ENCODE assay signal across 12 mouse cellular contexts in the genomic region with DNA sequence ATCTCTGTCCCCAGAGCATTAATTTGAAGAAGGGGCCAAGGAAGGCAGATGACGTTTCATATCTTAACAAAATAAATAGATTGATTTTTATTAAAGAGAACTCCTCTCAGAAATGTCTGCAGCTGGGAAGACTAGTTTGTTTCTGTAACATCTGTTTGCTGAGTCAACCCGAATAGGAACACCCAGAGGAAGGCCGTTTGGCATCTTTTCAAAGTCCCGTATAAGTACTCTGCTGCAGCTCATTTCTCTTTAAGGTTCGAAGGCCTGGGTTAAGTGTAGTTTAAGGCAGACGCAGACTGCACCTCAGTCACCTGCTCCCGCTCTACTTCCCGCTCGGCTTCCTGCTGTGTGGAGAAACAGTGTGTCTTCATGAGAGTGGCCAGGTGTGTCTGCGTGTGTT. TPM values are rescaled to one million over a fixed set of nuclear protein-coding genes. Genes with fewer than 3 reads are reported as not detected.
A peak's percentile ranks its signal among the peaks of the same experiment; 100 is the strongest.
DNase-seq lines count a peak whose midpoint lies in the region; ATAC-seq and TF ChIP-seq lines count a peak whose summit lies in the region.
"Had no signal": no experiment of that assay in that cellular context is flagged by ENCODE, and none has a peak within 500 bp of the region (broad histone marks: within the 10 kb centered on the region; RNA-seq: fewer than 3 reads in every experiment).

No protein-coding gene starts in this region.

- H3K27me3 ChIP-seq in lung, embryonic 14.5 days (ENCODE audit: insufficient read depth, low read length) = no peaks in the 10 kb centered on the region
- no peaks in the 10 kb centered on the region for H3K27me3 ChIP-seq in forebrain, embryonic 14.5 days (replicated peaks; ENCODE audit: control insufficient read depth, insufficient read depth, low read length)
- H3K27me3 ChIP-seq in midbrain, postnatal 0 days (ENCODE audit: insufficient read depth, low read length) = no peaks in the 10 kb centered on the region
- no peaks in the 10 kb centered on the region for H3K27me3 ChIP-seq in liver, postnatal 0 days (ENCODE audit: insufficient read depth, low read length)

- intact Hi-C loops in left cerebral cortex, adult 2 months (cut with DNase I) = loop anchor here (5.0 to 10.0 kb wide), 3 partner anchors 256 to 648 kb away; no protein-coding TSS in a partner anchor

- no peak for ATAC-seq in lung, embryonic 14.5 days (ENCODE audit: insufficient read depth)
- ATAC-seq in forebrain, embryonic 14.5 days = no peak
- no peak for ATAC-seq in midbrain, postnatal 0 days (ENCODE audit: low FRiP score)
- ATAC-seq in liver, postnatal 0 days = no peak
- ATAC-seq: CD4-positive, CD25-positive, alpha-beta regulatory T cell, adult 4 months had no signal

- no peak for TF ChIP-seq EP300 in liver, postnatal 0 days (IDR thresholded peaks at IDR 0.05; ENCODE audit: low read depth)

- no peak overlapping the region for H3K4me3 ChIP-seq in lung, embryonic 14.5 days (ENCODE audit: low read depth, low read length)
- H3K4me3 ChIP-seq in lung, adult 2 months (replicated peaks; ENCODE audit: extremely low read depth, low read depth, low read length) = no peak overlapping the region
- H3K4me3 ChIP-seq in forebrain, embryonic 14.5 days (ENCODE audit: low read depth, low read length) = no peak overlapping the region
- H3K4me3 ChIP-seq in midbrain, postnatal 0 days (ENCODE audit: low read depth, low read length) = no peak overlapping the region
- no peak overlapping the region for H3K4me3 ChIP-seq in left cerebral cortex, adult 2 months
- no peak overlapping the region for H3K4me3 ChIP-seq in liver, postnatal 0 days (ENCODE audit: low read depth, low read length)

- peaks cover 19% of the 10 kb centered on the region; the same call in 1 of the 2 replicates for H3K36me3 ChIP-seq in lung, embryonic 14.5 days (ENCODE audit: insufficient read depth)
- peaks cover 38% of the 10 kb centered on the region for H3K36me3 ChIP-seq in forebrain, embryonic 14.5 days (ENCODE audit: control insufficient read depth, insufficient read depth, low read length)
- H3K36me3 ChIP-seq in midbrain, postnatal 0 days (ENCODE audit: insufficient read depth, low read length) = peaks cover 18% of the 10 kb centered on the region
- H3K36me3 ChIP-seq in liver, postnatal 0 days (replicated peaks; ENCODE audit: insufficient read depth, low read length) = peaks cover 66% of the 10 kb centered on the region

- peak; percentile 52 to 54 for DNase-seq in heart, adult 18-20 months
- no peak for DNase-seq in heart, adult 8-10 months (ENCODE audit: low spot score)
- DNase-seq in lung, embryonic 14.5 days = peak; percentile 69
- no peak for DNase-seq in lung, adult 2 months
- DNase-seq in forebrain, embryonic 14.5 days (ENCODE audit: low spot score) = no peak
- peak; percentile 44 for DNase-seq in midbrain, postnatal 0 days (ENCODE audit: low spot score)
- no peak for DNase-seq in left cerebral cortex, adult 2 months (ENCODE audit: extremely low spot score in 1 of 2, low spot score in 2 of 2)
- DNase-seq in liver, postnatal 0 days = no peak
- DNase-seq: cerebellum, adult 11-12 months; gastrocnemius, postnatal 36 days; heart, postnatal 14 days had no signal

- no peak for TF ChIP-seq CTCF in lung, embryonic 14.5 days (IDR thresholded peaks at IDR 0.05; ENCODE audit: low read depth)
- no peak for TF ChIP-seq CTCF in lung, adult 2 months (IDR thresholded peaks at IDR 0.05; ENCODE audit: insufficient read depth, low read length)
- no peak for TF ChIP-seq CTCF in midbrain, postnatal 0 days (IDR thresholded peaks at IDR 0.05)
- TF ChIP-seq CTCF in left cerebral cortex, adult 2 months (IDR thresholded peaks at IDR 0.05) = no peak
- TF ChIP-seq CTCF in liver, postnatal 0 days (IDR thresholded peaks at IDR 0.05; ENCODE audit: low read depth) = no peak

- H3K4me1 ChIP-seq in lung, embryonic 14.5 days (ENCODE audit: insufficient read depth) = no peaks in the 10 kb centered on the region
- H3K4me1 ChIP-seq in lung, adult 2 months (ENCODE audit: control insufficient read depth, insufficient read depth, low read length) = no peaks in the 10 kb centered on the region
- peaks cover 13% of the 10 kb centered on the region for H3K4me1 ChIP-seq in forebrain, embryonic 14.5 days (ENCODE audit: control insufficient read depth, insufficient read depth, low read length)
- 0 out of 2 replicates have a peak, but pooled peaks cover 7% of the 10 kb centered on the region for H3K4me1 ChIP-seq in midbrain, postnatal 0 days (ENCODE audit: insufficient read depth, low read length)
- peaks cover 4% of the 10 kb centered on the region; the same call in 1 of the 2 replicates for H3K4me1 ChIP-seq in liver, postnatal 0 days (ENCODE audit: insufficient read depth)

- no peak overlapping the region for H3K4me2 ChIP-seq in lung, embryonic 14.5 days
- no peak overlapping the region for H3K4me2 ChIP-seq in forebrain, embryonic 14.5 days (ENCODE audit: low read length)
- no peak overlapping the region for H3K4me2 ChIP-seq in midbrain, postnatal 0 days (ENCODE audit: low read depth, low read length, poor library complexity, severe bottlenecking)
- no peak overlapping the region for H3K4me2 ChIP-seq in liver, postnatal 0 days (ENCODE audit: low read depth, low read length)

- H3K9me3 ChIP-seq in lung, embryonic 14.5 days (ENCODE audit: low read depth, low read length) = no peaks in the 10 kb centered on the region
- no peaks in the 10 kb centered on the region for H3K9me3 ChIP-seq in forebrain, embryonic 14.5 days (replicated peaks; ENCODE audit: control insufficient read depth, low read length)
- no peaks in the 10 kb centered on the region for H3K9me3 ChIP-seq in midbrain, postnatal 0 days (ENCODE audit: low read length)
- H3K9me3 ChIP-seq in liver, postnatal 0 days (ENCODE audit: low read length) = no peaks in the 10 kb centered on the region

- WGBS in lung, embryonic 14.5 days = 36% methylated on average over 10 of the region's 10 CpGs
- 57% methylated on average over 10 of the region's 10 CpGs for WGBS in lung, adult 2 months
- WGBS in forebrain, embryonic 14.5 days = 28% methylated on average over 10 of the region's 10 CpGs
- 40% methylated on average over 10 of the region's 10 CpGs for WGBS in midbrain, postnatal 0 days
- 71% methylated on average over 10 of the region's 10 CpGs for WGBS in liver, postnatal 0 days (ENCODE audit: insufficient replicate concordance)

- TF ChIP-seq POLR2A in lung, adult 2 months (IDR thresholded peaks at IDR 0.05; ENCODE audit: borderline replicate concordance, extremely low read depth, low read depth, low read length) = no peak

- no peak overlapping the region for H3K9ac ChIP-seq in lung, embryonic 14.5 days
- H3K9ac ChIP-seq in forebrain, embryonic 14.5 days (ENCODE audit: low read length) = 0 out of 2 replicates have a peak overlapping the region, but pooled peaks have one; percentile 8
- no peak overlapping the region for H3K9ac ChIP-seq in midbrain, postnatal 0 days (replicated peaks; ENCODE audit: low read length, poor library complexity, severe bottlenecking)
- H3K9ac ChIP-seq in liver, postnatal 0 days (replicated peaks) = no peak overlapping the region

- H3K27ac ChIP-seq in lung, embryonic 14.5 days (ENCODE audit: low read depth) = no peak overlapping the region
- no peak overlapping the region for H3K27ac ChIP-seq in forebrain, embryonic 14.5 days (ENCODE audit: low read depth, low read length)
- 0 out of 2 replicates have a peak overlapping the region, but pooled peaks have one; percentile 9 for H3K27ac ChIP-seq in midbrain, postnatal 0 days (ENCODE audit: low read depth, low read length)
- no peak overlapping the region for H3K27ac ChIP-seq in left cerebral cortex, adult 2 months
- H3K27ac ChIP-seq in liver, postnatal 0 days (ENCODE audit: low read depth) = no peak overlapping the region

RNA-seq across cellular contexts. Expression of a gene that starts 47.4 kb away (rescaled TPM):
- total RNA-seq in heart, adult 18-20 months (2021) = 10 to 100 TPM; 28.5 to 32.3 TPM
- total RNA-seq in heart, adult 8-10 months (2022) = 10 to 100 TPM; 26.5 to 40.1 (median 28.9) TPM
- polyA plus RNA-seq in lung, embryonic 14.5 days (2014; fragmentation: Nextera tagmentation; extraction: Ambion mirVana) = 10.3 and 10.5 TPM in 2 replicates
- polyA plus RNA-seq in lung, adult 2 months (2012; rRNA removed) = 13.2 and 14.3 TPM in 2 replicates
- 11.9 and 14.5 TPM in 2 replicates for polyA plus RNA-seq in forebrain, embryonic 14.5 days (2014; fragmentation: Nextera tagmentation; extraction: Ambion mirVana)
- total RNA-seq in midbrain, postnatal 0 days (2014; rRNA removed) = 18.8 and 21.8 TPM in 2 replicates
- 15.0 and 16.7 TPM in 2 replicates for polyA plus RNA-seq in midbrain, postnatal 0 days (2015; fragmentation: Nextera tagmentation; extraction: Ambion mirVana)
- total RNA-seq in left cerebral cortex, adult 2 months (2021) = 10 to 100 TPM; 40.5 to 44.7 TPM
- polyA plus RNA-seq in liver, postnatal 0 days (2015; fragmentation: Nextera tagmentation; extraction: Ambion mirVana) = 6.8 and 7.2 TPM in 2 replicates

Comparison
In these comparisons a context has a peak if more than half of its experiments do, and no peak if none do; other contexts are left out.
1. DNase-seq: peak in heart, adult 18-20 months (2 of 2), lung, embryonic 14.5 days (single experiment) and midbrain, postnatal 0 days (single experiment); none in heart, adult 8-10 months (single experiment), lung, adult 2 months (single experiment), forebrain, embryonic 14.5 days (single experiment), left cerebral cortex, adult 2 months (0 of 2) and liver, postnatal 0 days (single experiment).